Mouse (Mus musculus): ENCODE measurements around the gene Sh2b3. TPM values are rescaled to one million over a fixed set of nuclear protein-coding genes. Genes with fewer than 3 reads are reported as not detected.

The Sh2b3 gene
- polyA plus RNA-seq, 1 experiment from 2014 or later, result 6.1 TPM

DNA sequence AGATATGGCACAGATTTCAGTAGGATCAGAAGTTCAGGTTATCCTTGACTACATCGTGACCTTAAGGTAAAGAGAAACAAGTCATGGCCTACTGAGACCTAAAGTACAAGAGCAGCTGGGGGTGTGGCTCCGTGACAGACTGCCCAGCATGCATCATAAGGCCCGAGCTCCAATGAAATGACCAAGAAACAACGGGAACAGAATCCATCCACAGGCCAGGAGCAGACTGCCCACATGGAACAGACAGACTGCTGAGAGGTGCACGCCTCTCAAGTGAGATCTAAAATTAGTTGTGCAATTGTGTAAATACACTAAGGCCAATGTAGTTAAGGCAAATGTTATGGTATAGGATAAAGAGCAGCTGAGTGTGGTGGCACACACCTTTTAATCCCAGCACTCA is 15.9 kb downstream of the Sh2b3 start:
- H3K27me3 ChIP-seq (ENCODE audit: control insufficient read depth, insufficient read depth, low read depth, low read length), result no peaks in the 10 kb centered on the region
- H3K4me3 ChIP-seq (ENCODE audit: low read depth, low read length), result no peak overlapping the region
- peak; percentile 45 for ATAC-seq (ENCODE audit: low read depth)
- WGBS (ENCODE audit: insufficient replicate concordance), result 61% methylated on average over 5 of the region's 5 CpGs
- no peak overlapping the region for H3K27ac ChIP-seq (ENCODE audit: low read length)
- H3K36me3 ChIP-seq (ENCODE audit: control insufficient read depth, insufficient read depth), result peaks cover 23% of the 10 kb centered on the region
- no peak overlapping the region for H3K4me2 ChIP-seq (ENCODE audit: low read depth, low read length)
- H3K9me3 ChIP-seq (replicated peaks; ENCODE audit: control insufficient read depth, low read length), result no peaks in the 10 kb centered on the region
- H3K9ac ChIP-seq (ENCODE audit: low read depth, low read length), result no peak overlapping the region
- peaks cover 11% of the 10 kb centered on the region for H3K4me1 ChIP-seq (ENCODE audit: control insufficient read depth, low read depth, low read length)

DNA sequence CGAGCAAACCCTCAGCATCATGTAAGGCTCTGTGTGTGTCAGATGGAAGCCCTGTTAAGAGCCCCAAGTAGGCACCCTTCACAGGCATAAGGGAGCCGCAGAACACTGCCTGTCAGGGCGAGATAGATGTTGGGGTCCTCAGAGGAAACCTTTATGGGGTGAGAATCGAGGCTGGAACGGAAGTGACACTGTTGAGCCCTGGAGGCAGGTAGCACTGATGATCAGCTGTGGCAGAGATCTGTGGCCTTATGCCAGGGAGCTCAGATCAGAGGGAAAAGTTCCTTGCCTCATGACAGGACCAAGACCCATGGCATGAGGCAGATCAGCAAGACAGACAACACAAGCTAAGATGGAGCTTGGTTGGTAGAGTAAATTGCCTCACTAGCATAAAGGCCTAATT is 16.3 kb downstream of the Sh2b3 start:
- Histone ChIP-seq H3K9me3 (replicated peaks; ENCODE audit: control insufficient read depth, low read length) (no peaks in the 10 kb centered on the region), H3K27ac (ENCODE audit: low read length) (no peak overlapping the region), H3K4me2 (ENCODE audit: low read depth, low read length) (no peak overlapping the region), H3K9ac (ENCODE audit: low read depth, low read length) (no peak overlapping the region), H3K4me3 (ENCODE audit: low read depth, low read length) (no peak overlapping the region), H3K4me1 (ENCODE audit: control insufficient read depth, low read depth, low read length) (peaks cover 11% of the 10 kb centered on the region), H3K36me3 (ENCODE audit: control insufficient read depth, insufficient read depth) (peaks cover 25% of the 10 kb centered on the region), H3K27me3 (ENCODE audit: control insufficient read depth, insufficient read depth, low read depth, low read length) (no peaks in the 10 kb centered on the region)
- 59% methylated on average over 5 of the region's 5 CpGs for WGBS (ENCODE audit: insufficient replicate concordance)
- no peak for ATAC-seq (ENCODE audit: low read depth)

DNA sequence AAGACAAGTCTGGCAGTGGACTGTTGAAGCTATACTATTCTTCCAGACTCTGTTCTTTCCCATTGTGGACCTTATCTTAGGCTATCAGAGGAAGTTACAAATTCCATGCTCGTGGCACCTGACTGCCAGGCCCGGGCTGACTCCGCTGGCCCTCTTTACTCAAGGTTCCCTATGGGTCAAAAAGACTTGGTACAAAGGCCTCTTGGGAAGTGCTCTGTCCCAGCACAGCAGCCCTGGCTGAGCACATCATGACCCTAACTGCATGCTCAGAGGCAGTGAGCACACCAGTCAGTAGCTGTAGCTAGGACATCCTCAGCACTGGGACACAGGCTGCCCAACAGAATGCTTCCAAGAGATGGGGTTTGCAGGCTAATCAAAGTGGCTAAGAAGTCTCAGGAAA is 16.8 kb downstream of the Sh2b3 start:
- no peak for ATAC-seq (ENCODE audit: low read depth)
- peaks cover 11% of the 10 kb centered on the region for H3K4me1 ChIP-seq (ENCODE audit: control insufficient read depth, low read depth, low read length)
- no peak overlapping the region for H3K4me3 ChIP-seq (ENCODE audit: low read depth, low read length)
- 54% methylated on average over 3 of the region's 3 CpGs for WGBS (ENCODE audit: insufficient replicate concordance)
- peaks cover 25% of the 10 kb centered on the region for H3K36me3 ChIP-seq (ENCODE audit: control insufficient read depth, insufficient read depth)
- H3K4me2 ChIP-seq (ENCODE audit: low read depth, low read length), result no peak overlapping the region
- no peak overlapping the region for H3K9ac ChIP-seq (ENCODE audit: low read depth, low read length)
- no peak overlapping the region for H3K27ac ChIP-seq (ENCODE audit: low read length)
- H3K27me3 ChIP-seq (ENCODE audit: control insufficient read depth, insufficient read depth, low read depth, low read length), result no peaks in the 10 kb centered on the region
- H3K9me3 ChIP-seq (replicated peaks; ENCODE audit: control insufficient read depth, low read length), result no peaks in the 10 kb centered on the region

DNA sequence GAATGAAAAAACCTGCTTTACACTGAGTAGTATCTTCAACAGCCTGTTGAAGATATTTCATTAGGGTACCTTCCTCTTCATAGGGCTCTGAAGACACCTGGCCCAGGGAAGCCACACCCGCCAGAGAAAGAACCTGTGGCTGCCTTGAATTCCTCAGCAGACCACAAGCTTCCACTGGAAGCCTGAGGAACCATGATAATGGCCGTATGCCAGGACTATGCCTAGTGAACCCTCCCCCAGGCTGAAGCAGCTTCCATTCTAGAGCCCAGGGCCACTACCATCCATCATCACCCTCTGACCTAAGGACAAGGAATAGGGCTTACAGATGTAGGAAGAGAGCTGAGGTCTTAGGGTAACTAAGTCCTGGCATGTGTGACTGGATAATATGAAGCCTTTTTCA is 17.3 kb downstream of the Sh2b3 start:
- Histone ChIP-seq H3K4me1 (ENCODE audit: control insufficient read depth, low read depth, low read length) (peaks cover 11% of the 10 kb centered on the region), H3K4me3 (ENCODE audit: low read depth, low read length) (no peak overlapping the region), H3K4me2 (ENCODE audit: low read depth, low read length) (no peak overlapping the region), H3K27ac (ENCODE audit: low read length) (no peak overlapping the region), H3K36me3 (ENCODE audit: control insufficient read depth, insufficient read depth) (peaks cover 25% of the 10 kb centered on the region), H3K9ac (ENCODE audit: low read depth, low read length) (no peak overlapping the region), H3K9me3 (replicated peaks; ENCODE audit: control insufficient read depth, low read length) (no peaks in the 10 kb centered on the region), H3K27me3 (ENCODE audit: control insufficient read depth, insufficient read depth, low read depth, low read length) (no peaks in the 10 kb centered on the region)
- WGBS (ENCODE audit: insufficient replicate concordance), result 51% methylated on average over 2 of the region's 2 CpGs
- ATAC-seq (ENCODE audit: low read depth), result no peak

DNA sequence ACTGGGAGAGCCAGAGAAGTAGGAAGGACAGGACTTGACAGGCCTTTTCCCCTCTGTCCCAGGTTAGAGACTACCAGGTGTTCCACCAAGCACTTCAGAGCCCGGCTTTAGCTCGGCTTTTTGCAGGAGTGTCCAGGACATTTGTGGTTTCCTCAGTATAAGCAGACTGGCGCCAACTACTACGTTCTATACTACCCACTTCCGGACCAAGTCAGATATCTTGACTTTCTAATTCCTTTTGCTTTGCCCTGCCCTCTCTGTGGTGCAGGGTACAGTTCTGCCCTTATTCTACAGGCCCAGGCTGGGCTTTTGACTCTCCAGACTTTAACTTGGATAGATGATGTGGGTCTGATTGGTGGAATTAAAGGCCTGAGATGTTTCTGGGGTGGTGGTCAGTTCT is 17.9 kb downstream of the Sh2b3 start:
- Histone ChIP-seq H3K4me1 (ENCODE audit: control insufficient read depth, low read depth, low read length) (peaks cover 10% of the 10 kb centered on the region), H3K27me3 (ENCODE audit: control insufficient read depth, insufficient read depth, low read depth, low read length) (no peaks in the 10 kb centered on the region), H3K9ac (ENCODE audit: low read depth, low read length) (no peak overlapping the region), H3K9me3 (replicated peaks; ENCODE audit: control insufficient read depth, low read length) (no peaks in the 10 kb centered on the region), H3K4me3 (ENCODE audit: low read depth, low read length) (no peak overlapping the region), H3K27ac (ENCODE audit: low read length) (no peak overlapping the region), H3K36me3 (ENCODE audit: control insufficient read depth, insufficient read depth) (peaks cover 25% of the 10 kb centered on the region), H3K4me2 (ENCODE audit: low read depth, low read length) (no peak overlapping the region)
- no peak for ATAC-seq (ENCODE audit: low read depth)
- WGBS (ENCODE audit: insufficient replicate concordance), result 30% methylated on average over 5 of the region's 5 CpGs

DNA sequence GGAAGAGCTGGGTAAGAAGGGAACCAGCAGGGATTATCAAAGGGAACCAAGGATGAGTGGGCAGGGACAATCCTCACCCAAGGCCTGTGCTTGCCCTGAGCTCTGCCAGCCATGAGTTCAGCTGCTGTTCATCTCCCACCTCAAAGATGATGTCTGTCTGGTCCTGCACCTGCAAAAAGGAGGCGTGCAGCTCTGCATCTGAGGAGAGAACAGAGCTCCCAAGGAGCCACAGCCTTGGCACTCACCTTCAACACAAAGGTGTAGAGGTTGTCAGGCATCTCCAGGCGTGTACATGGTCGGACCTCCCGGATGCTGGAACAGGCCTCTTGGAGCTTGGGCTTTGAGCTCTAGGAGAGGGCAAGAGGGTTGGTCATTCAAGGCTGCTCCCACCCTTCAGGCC is 18.6 kb downstream of the Sh2b3 start:
- 74% methylated on average over 4 of the region's 4 CpGs for WGBS (ENCODE audit: insufficient replicate concordance)
- Histone ChIP-seq H3K9ac (ENCODE audit: low read depth, low read length) (no peak overlapping the region), H3K27me3 (ENCODE audit: control insufficient read depth, insufficient read depth, low read depth, low read length) (no peaks in the 10 kb centered on the region), H3K27ac (ENCODE audit: low read length) (no peak overlapping the region), H3K4me1 (ENCODE audit: control insufficient read depth, low read depth, low read length) (peaks cover 5% of the 10 kb centered on the region), H3K36me3 (ENCODE audit: control insufficient read depth, insufficient read depth) (peaks cover 25% of the 10 kb centered on the region), H3K4me2 (ENCODE audit: low read depth, low read length) (no peak overlapping the region), H3K4me3 (ENCODE audit: low read depth, low read length) (no peak overlapping the region), H3K9me3 (replicated peaks; ENCODE audit: control insufficient read depth, low read length) (no peaks in the 10 kb centered on the region)
- no peak for ATAC-seq (ENCODE audit: low read depth)

DNA sequence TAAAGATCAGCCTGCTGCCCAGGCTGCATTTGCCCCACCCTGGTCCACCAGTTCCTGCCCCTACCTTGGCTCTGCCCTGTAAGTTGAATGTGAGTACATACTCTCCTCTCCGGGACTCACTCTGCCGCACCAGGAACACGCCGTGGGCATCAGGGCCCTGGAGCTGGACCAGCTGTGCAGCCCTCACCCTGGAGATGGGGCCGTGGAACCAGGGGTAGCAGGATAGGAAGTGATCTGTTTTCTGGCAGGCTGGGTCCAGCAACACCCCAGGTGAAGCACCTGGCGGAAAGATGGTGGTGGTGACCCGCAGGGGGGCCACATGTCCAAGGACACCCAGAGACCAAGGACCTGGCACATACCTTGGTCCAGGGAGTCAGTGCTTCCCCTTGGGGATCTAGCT is 19.0 kb downstream of the Sh2b3 start:
- peaks cover 25% of the 10 kb centered on the region for H3K36me3 ChIP-seq (ENCODE audit: control insufficient read depth, insufficient read depth)
- no peak overlapping the region for H3K9ac ChIP-seq (ENCODE audit: low read depth, low read length)

DNA sequence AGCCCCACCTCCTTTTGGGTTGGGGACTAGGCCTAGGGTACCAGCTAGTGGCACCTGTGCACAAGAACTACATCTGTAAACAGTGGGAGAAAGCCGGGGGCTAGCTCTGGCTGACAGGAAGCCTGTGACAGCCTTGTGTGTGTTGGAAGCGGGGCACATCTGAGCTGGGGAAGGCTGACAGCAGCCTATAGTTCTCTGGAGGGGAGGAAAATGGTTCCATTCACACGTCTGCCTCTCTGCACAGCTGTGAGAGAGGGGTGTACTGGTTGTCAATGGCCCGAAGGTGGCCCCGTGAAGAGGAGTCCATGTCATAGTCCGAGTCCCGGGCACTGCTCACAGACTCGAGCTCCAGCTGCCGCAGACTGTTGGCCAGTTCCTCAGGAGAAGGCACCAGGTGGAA is 19.9 kb downstream of the Sh2b3 start:
- peaks cover 25% of the 10 kb centered on the region for H3K36me3 ChIP-seq (ENCODE audit: control insufficient read depth, insufficient read depth)
- H3K27ac ChIP-seq (ENCODE audit: low read length), result no peak overlapping the region
- no peak overlapping the region for H3K9ac ChIP-seq (ENCODE audit: low read depth, low read length)
- H3K27me3 ChIP-seq (ENCODE audit: control insufficient read depth, insufficient read depth, low read depth, low read length), result no peaks in the 10 kb centered on the region
- H3K4me1 ChIP-seq (ENCODE audit: control insufficient read depth, low read depth, low read length), result no peaks in the 10 kb centered on the region; the same call in 1 of the 2 replicates
- 75% methylated on average over 9 of the region's 9 CpGs for WGBS (ENCODE audit: insufficient replicate concordance)
- ATAC-seq (ENCODE audit: low read depth), result no peak
- no peaks in the 10 kb centered on the region for H3K9me3 ChIP-seq (replicated peaks; ENCODE audit: control insufficient read depth, low read length)
- H3K4me2 ChIP-seq (ENCODE audit: low read depth, low read length), result no peak overlapping the region
- H3K4me3 ChIP-seq (ENCODE audit: low read depth, low read length), result no peak overlapping the region

More for the DNA sequence above, 19.0 kb downstream of the Sh2b3 start:
- H3K4me3 ChIP-seq (ENCODE audit: low read depth, low read length), result no peak overlapping the region
- no peak overlapping the region for H3K27ac ChIP-seq (ENCODE audit: low read length)
- no peaks in the 10 kb centered on the region for H3K9me3 ChIP-seq (replicated peaks; ENCODE audit: control insufficient read depth, low read length)
- no peaks in the 10 kb centered on the region for H3K27me3 ChIP-seq (ENCODE audit: control insufficient read depth, insufficient read depth, low read depth, low read length)
- H3K4me2 ChIP-seq (ENCODE audit: low read depth, low read length), result no peak overlapping the region
- peaks cover under 1% of the 10 kb centered on the region; the same call in 1 of the 2 replicates for H3K4me1 ChIP-seq (ENCODE audit: control insufficient read depth, low read depth, low read length)
- no peak for ATAC-seq (ENCODE audit: low read depth)
- 91% methylated on average over 7 of the region's 7 CpGs for WGBS (ENCODE audit: insufficient replicate concordance)

DNA sequence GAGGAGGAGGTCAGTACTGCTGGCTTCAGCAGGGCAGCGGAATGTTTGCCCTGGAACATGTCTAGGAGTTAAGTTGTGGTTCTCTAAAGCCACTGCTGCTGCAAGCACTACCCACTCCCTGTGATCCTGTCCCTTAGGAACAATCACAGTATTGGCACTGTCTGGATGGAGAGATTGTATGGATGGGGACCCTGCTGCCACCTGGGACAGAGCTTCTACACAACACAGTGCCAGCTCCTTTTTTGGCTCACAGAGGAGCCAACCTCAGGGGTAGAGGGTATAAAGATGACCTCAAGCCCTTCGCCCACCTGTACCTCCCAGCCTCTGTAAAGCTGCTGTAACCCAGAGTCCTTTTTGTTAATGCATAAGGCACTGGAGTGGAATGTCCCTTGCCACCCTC is 20.8 kb downstream of the Sh2b3 start:
- WGBS (ENCODE audit: insufficient replicate concordance), result 82% methylated on average over 2 of the region's 2 CpGs
- Histone ChIP-seq H3K27me3 (ENCODE audit: control insufficient read depth, insufficient read depth, low read depth, low read length) (no peaks in the 10 kb centered on the region), H3K27ac (ENCODE audit: low read length) (no peak overlapping the region), H3K4me1 (ENCODE audit: control insufficient read depth, low read depth, low read length) (no peaks in the 10 kb centered on the region), H3K9me3 (replicated peaks; ENCODE audit: control insufficient read depth, low read length) (no peaks in the 10 kb centered on the region), H3K36me3 (ENCODE audit: control insufficient read depth, insufficient read depth) (peaks cover 28% of the 10 kb centered on the region), H3K9ac (ENCODE audit: low read depth, low read length) (no peak overlapping the region), H3K4me3 (ENCODE audit: low read depth, low read length) (no peak overlapping the region), H3K4me2 (ENCODE audit: low read depth, low read length) (no peak overlapping the region)
- ATAC-seq (ENCODE audit: low read depth), result no peak
